Mouse (Mus musculus) skeletal muscle tissue, postnatal 0 days (tissue): Measurements from ENCODE around the gene Sntg2. TPM values are rescaled to one million over a fixed set of nuclear protein-coding genes. Genes with fewer than 3 reads are reported as not detected.

Experiments used
- polyA plus RNA-seq: library from polyadenylated mRNA; unstranded; fragments of >200 nt; fragmentation: Nextera tagmentation; extraction: Ambion mirVana; gene quantifications from 2 replicates; pipeline ENCODE4 v1.2.1, GENCODE M21; 2015

Sntg2 gene
- 1.3 and 1.4 TPM in 2 replicates for polyA plus RNA-seq

GRCm38 (mm10) chr12:30372933-30373501 is at the start of gene Sntg2:
Gene Sntg2, minus strand, starts transcription at chr12:30373375.

GRCm38 (mm10) chr12:30132524-30132923 is 240.7 kb downstream of the Sntg2 start, which contains the start of gene Tpo:
Gene Tpo, minus strand, starts transcription at chr12:30132624.

Other genes starting within 250 kb of the Sntg2 start
- gene Tpo, start 240.8 kb downstream of the Sntg2 start, polyA plus RNA-seq: not detected in 2 replicates
- gene Tmem18, start 211.1 kb upstream of the Sntg2 start, polyA plus RNA-seq: 9.5 and 9.9 TPM in 2 replicates